Mouse (Mus musculus) heart, postnatal 0 days (tissue): ENCODE measurements at regions not wholly inside any gene's neighbourhood (a gene's known extent, or its start where the extent isn't known, plus 50 kb on each side); places are given as distances from the start of the nearest gene placed in this dataset.

Source experiments
- CTCF ChIP-seq: IDR thresholded peaks from 2 replicates; pipeline ENCODE4 v1.5.1; 2016; ENCODE audit warnings: antibody characterized with exemption, control low read depth, low read depth
- EP300 ChIP-seq: IDR thresholded peaks from 2 replicates; pipeline ENCODE4 v1.6.1; 2016; ENCODE audit warnings: antibody characterized with exemption, low read depth

DNA sequence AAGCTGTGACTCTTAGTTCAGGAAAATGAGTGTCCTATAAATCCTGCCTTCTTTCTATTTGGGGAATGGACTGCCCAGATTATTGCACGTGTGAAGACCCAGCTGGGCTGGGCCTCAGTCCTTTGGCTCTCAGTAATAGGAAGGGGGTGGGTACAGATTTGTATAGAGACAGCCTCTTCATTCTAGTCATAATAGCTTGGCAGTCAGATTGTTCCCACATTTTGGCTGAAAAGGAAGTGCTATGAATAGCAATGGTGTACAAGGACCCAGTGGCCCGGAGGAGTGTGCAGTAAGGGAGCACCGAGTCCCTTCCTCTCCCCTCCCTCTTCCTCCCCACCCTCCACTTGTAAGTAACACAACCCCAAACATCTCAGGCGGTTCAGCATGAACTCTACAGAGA, 113.5 kb upstream of the Arhgap5 start:
- TF ChIP-seq CTCF = no peak
- no peak for TF ChIP-seq EP300
